Mouse (Mus musculus) kidney, postnatal 14 days (tissue): Measurements from ENCODE around the gene Tmem232.
A peak's percentile ranks its signal among the peaks of the same experiment; 100 is the strongest.
"Not testable (repeated sequence)": the region's sequence is repeated elsewhere in the genome, so short reads cannot be mapped to it uniquely, and the experiment has no call there.

Source experiments
- DNase-seq: peaks from one replicate; pipeline ENCODE4 v3.0.0; 2022; ENCODE audit warnings: mixed read lengths

Tmem232 gene

GRCm38 (mm10) chr17:65527529-65527928 lies 13.1 kb downstream of the Tmem232 start:
- DNase-seq = no peak

DNA sequence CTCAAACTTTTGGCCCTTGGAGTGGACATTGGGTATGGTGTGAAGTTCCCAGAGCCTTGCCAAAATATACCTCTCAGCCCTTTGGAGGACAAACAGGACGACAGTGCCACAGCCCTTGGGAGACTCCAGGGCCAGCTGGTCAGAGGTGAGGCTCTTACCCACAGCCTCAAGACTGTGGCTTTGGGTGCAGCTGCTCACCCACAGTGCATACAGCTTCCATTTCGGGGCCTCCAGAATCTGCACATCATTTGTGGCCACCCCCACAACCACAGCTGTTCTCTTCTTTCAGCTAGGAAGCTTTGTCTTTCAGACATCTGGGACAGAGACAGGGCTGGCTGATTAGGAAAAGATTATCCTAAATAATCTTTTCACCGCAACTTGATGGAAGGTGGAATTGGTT lies 27.1 kb downstream of the Tmem232 start:
- no peak for DNase-seq

DNA sequence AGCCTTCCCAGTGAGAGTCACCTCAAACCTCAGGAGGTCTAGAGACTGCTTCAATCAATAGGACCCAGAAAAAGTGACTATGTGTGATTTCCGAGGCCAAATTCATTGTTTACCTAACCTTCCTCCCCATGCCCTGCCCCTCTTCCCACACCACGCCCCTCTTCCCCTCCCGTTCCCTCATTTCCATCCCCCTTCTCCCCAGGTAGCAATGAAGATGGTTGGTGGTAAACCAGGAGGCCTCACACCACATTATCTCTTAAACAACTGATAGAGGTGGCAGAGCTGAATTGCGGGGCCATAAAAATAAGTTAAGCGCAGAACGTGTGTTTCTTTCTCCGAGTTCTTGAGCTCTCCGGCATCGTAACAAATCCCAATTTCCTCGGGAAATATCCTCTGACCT lies 55.9 kb downstream of the Tmem232 start:
- DNase-seq = no peak

GRCm38 (mm10) chr17:65476747-65477146 lies 63.8 kb downstream of the Tmem232 start:
- no peak for DNase-seq

DNA sequence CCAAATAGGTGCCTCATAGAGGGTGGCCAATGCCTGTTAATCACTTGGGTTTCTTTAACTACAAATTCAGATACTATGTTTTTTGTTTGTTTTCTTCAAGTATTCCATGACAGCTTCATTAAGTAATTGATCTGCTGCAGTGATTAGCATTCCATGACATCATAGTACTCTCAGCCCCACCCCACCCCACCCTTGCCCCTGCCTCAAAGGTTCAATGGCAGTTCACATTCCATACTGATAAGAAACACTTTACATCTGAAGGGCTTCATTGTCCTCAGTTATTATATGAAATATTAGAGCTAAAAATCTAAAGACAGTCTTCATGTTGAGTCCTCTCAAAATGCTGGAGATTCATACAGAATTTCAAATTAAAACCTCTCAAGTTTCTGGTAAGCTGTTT lies 89.8 kb downstream of the Tmem232 start:
- DNase-seq = no peak

- not testable (repeated sequence) for DNase-seq
Measured at GRCm38 (mm10) chr17:65437906-65438305, 102.7 kb downstream of the Tmem232 start.

- DNase-seq = no peak
Measured at GRCm38 (mm10) chr17:65419124-65419523, 121.5 kb downstream of the Tmem232 start.

GRCm38 (mm10) chr17:65405309-65405708 lies 135.3 kb downstream of the Tmem232 start:
- no peak for DNase-seq

DNA sequence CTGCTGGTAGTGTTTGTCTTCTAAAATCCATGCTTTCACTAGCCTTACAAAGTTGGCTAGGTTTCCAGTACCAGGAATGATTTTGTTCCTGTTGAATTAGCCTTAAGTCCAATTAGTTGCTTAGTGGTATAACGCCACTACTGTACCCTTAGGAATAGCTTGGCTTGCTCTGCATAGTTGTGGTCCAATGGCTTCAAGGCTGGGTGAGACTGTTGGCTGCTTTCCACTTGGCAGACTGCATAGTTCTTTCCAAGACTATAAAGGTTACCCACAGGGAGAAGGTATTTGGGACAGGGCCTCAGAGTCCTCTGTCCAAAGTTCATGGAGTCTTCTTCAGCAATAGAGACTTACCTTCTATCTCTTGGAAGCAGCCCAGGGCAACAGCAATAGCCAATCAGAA lies 139.7 kb downstream of the Tmem232 start:
- DNase-seq = peak; percentile 84

DNA sequence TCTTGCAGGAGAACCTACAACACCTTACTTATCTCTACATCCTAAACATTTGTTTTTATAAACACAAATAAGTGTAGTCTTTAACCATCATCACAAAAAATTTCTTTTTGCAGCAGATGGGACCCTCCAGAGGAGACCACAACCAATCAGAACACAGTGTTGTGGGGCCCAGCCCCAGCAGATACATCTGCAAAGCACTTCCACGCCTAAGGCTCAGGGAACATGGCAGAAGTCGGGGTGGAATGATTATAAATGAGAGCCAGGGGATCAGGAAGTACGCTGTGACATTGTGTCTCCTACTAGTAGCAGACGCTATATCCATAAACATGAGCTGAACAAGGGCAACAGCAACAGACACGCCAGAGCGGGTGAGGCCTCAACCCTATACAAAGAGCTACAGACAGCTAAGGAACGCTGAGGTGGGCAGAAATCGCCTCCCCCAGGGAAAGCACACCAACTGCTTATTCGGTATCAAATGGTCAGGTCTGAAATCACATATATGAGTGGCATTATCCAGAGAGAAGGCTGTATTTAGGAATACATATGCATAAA lies 156.1 kb downstream of the Tmem232 start:
- no peak for DNase-seq

DNA sequence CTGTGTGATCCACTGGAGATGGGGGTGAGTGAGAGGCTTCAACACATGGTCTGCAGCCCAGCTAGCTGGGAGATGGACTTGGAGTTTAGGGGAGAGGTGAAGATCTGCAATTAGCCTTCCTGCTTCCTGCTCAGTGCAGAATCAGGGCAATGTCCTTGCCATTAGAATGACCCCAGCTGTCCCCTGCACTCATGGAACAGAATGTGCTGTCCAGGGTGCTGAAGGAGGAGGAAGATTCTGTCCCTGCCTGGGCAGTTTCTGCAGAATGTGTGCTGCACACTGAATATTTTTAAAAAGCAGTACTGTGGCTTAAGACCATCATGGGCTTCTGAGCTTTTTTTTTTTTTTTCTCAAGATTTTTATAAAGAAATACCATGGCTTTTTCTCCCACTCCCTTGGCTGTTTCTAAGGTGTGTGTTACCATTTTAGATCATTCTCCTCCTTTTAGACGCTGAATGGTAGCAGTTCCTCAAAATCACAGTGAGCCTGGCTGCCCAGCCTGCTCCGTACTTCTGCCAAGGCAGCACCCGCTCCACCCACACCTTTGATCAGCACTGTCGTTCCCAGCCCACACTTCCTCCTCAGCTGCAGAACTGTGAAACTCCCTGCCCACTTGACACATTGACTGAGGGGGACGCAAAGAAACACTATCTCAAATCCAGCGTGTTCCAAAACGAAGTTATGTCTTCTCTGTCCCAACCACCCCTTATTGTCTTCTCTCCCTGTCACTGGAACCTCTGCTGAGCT lies 170.4 kb downstream of the Tmem232 start:
- DNase-seq = peak; percentile 50

- no peak for DNase-seq
Measured at GRCm38 (mm10) chr17:65365535-65366254, 174.9 kb downstream of the Tmem232 start.

GRCm38 (mm10) chr17:65351836-65352235 lies 188.7 kb downstream of the Tmem232 start:
- DNase-seq = no peak

DNA sequence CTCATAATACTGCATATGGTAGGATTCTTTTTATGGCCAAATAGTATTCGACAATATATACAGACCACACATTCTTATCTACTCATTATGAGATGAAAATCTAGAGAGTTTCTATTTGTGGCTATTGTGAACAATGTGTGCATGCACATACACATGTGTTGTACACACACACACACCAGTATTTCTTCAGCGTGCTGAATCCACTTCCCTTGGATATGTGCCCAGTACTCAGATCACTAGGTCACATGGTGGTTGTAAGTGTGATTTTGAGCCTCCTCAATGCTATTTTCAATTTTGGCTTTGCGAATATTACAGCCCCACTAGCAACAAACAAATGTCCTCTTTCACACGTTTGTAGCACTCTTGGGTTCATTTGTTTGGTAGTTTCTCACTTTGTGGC lies 200.6 kb downstream of the Tmem232 start:
- DNase-seq = no peak

DNA sequence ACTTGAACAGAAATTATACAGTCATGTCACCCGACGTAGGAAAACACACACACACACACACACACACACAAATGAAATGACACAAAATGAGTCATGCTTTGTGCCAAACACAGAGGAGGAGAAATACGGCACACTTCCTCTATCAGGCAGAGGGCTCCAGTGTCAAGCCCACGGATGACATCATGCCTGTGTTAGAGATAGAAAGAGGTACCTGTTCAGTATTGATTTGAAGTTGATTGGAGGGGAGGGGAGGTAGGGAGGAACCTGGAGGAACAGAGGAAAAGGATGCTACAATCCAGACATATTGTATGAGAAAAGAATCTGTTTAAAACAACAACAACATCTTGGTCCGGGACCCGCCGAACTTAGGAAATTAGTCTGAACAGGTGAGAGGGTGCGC lies 209.8 kb downstream of the Tmem232 start:
- no peak for DNase-seq

GRCm38 (mm10) chr17:65325249-65325648 lies 215.3 kb downstream of the Tmem232 start:
- peak; percentile 34 for DNase-seq

DNA sequence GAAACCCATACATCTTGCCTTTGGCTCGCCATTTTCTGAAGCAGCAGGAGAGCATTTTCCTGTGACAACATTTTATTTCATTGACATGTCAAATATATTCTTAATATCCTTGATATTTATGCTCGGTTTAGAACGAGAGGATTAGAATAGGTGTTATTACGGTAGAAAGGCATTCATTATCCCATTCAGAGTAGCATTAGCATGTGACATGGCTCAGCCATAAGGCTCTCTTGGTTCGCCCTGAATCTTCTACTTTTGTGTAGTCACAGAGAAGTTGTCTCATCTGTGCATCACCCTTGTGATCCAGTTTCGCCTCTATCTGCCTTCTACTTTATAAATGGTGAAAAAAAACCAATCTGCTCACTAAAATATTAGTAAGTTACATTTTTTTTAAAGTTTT lies 220.0 kb downstream of the Tmem232 start:
- no peak for DNase-seq

GRCm38 (mm10) chr17:65299946-65300345 lies 240.6 kb downstream of the Tmem232 start:
- no peak for DNase-seq

GRCm38 (mm10) chr17:65297831-65298230 lies 242.8 kb downstream of the Tmem232 start:
- no peak for DNase-seq

- peak; percentile 15 for DNase-seq
Measured at GRCm38 (mm10) chr17:65252160-65252559, 288.4 kb downstream of the Tmem232 start.

GRCm38 (mm10) chr17:65250261-65250660 lies 290.3 kb downstream of the Tmem232 start:
- DNase-seq = no peak

GRCm38 (mm10) chr17:65243716-65244115 lies 296.9 kb downstream of the Tmem232 start:
- DNase-seq = no peak

GRCm38 (mm10) chr17:65225347-65225916 lies 315.1 kb downstream of the Tmem232 start:
- no peak for DNase-seq

DNA sequence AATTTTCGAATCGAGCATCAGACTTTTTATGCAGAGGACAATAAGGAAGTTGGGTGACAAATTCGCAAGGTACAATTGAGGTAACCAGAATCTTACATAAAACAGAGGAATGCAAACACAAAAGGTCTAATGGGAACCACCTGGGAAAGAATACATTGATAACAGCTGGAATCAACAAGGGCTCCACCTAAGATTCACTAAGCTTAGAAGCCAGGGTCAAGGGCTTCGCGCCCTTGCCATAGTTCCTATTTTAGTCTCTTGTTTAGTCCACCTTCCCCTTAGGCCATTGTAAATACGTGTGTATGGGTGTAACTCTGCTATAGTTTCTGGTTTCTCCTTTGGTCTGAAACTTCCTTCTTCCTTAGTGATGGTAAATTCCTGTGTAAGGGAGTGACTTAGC lies 318.9 kb downstream of the Tmem232 start:
- DNase-seq = not testable (repeated sequence)
